Mouse (Mus musculus) cerebellum, postnatal 36 days (tissue): ENCODE results near the gene Nans.

Experiments used
- DNase-seq, 2 experiments: peaks; one replicate each; pipeline ENCODE4 v3.0.0; 2021 to 2022; ENCODE audit warnings: mixed read lengths in 2 of 2

Gene Nans

DNA sequence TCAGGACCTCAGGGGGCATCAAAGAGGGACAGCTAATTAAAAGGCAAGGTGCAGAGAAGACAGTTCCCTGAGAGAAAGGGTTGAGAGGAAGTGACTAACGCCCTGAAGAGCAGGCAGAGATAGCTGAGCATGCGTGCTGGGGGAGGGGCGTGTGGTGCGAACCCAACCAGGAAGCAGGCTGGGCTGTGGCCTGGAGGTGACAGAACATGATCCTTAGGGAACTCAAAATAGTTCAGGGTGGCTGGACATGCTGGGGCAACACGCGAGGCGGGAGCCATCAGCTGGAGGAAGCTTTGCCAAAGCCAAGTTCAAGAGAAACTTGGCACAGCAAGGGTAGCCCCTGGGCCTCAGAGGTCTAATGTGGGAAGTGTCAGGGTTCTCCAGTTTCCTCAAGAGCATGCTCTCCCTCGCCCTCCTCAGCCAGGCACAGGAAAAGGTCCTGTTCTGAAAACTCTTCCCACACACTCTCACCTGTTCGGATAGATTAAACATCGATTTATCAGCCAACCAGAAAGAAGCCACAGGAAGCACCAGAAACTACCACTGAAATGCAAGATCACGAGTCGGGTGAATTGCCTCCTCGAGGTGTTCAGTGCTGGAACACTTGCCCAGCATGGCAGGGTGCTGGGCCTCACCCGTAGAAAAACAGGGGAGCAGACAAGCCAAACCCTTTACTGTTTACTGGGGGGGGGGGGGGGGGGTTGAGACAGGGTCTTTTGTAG, 3.2 kb upstream of the Nans start:
- DNase-seq: no peak

DNA sequence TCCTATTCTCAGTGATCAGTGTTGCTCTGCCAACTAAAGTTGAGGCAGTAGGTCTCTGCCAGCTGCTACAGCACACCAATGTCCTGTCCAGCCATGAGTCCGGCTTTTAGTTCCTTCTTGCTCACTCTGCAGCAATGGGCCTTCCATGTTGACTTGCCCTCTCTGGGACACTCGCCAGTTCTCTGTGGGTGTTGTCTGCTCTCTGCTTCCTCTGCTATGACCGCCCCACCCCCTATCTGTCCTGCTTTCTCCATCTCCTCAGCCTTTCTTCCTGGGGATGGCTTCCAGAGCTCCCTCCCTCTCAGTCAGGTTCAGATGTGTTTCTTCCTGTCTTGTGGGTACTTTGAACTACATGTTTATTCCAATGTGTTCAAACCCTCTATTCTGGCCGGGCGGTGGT, 1.7 kb upstream of the Nans start:
- DNase-seq: peak; percentile 42 to 43

DNA sequence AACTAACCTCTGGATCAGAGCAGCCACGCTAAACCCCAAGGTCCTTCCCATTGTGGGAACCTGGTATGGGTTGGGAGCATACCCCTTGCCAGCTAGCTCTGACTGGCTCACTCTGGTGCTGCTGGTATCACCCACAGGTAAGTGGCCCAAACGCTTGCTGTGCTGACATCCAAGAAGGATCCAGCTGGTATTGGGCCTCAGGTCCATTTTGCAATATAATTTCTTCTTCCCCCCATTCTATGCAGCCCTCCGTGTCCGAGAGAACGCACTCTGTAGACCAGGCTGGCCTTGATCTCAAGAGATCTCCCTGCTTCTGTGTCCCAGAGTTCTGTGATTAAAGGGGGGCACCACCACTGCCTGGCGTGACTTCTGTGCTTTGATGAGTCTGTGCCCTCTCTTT, 4.0 kb downstream of the Nans start:
- DNase-seq: no peak

DNA sequence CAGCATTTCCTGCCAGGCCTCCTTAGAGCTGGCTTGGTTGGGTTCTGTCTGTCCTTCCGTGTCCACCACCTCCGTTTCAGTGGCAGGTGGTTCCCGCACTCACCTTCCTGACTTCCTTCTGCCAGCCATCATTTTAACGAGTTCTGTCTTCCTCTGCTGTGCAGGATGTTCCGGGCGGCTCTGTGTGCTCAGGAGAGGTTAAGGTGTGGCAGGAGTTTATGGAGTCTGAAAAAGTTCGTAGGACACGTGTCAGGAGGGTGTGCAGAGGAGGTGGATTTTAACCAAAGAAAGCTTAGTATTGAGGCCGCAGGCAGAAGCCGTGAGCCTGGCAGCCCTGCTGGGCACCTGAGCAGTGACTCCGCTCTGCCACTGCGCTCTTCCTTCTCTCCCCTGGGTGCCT, 6.5 kb downstream of the Nans start:
- DNase-seq: no peak

DNA sequence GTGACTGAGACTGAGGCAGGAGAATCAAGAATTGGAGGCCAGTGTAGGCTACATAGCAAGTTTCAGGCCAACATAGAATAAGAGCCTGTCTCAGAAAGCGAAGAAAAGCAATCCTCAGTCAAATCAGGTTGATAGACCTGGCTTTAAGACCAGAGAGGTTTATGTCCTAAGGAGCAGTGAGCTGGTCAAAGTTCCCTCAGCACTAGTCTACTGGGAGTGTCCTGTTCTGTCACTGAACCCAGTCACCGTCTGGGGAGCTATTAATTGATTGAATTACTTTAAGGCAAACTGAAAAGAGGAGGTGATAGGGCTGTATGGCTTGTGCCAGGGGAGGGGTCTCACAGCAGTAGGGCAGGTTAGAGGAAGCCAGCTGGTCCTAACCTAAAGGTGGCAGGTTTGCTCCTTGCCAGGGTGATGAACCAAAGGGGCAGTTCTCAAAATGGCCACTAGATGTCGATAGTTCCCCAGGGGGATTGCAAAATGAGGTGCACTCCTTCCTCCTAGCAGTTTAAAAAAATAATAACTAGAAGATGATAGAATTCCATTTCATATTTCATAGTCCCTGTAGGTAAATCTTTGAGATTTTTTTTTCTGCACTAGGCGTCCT, 8.3 kb downstream of the Nans start:
- peak; percentile 74 to 79 for DNase-seq

DNA sequence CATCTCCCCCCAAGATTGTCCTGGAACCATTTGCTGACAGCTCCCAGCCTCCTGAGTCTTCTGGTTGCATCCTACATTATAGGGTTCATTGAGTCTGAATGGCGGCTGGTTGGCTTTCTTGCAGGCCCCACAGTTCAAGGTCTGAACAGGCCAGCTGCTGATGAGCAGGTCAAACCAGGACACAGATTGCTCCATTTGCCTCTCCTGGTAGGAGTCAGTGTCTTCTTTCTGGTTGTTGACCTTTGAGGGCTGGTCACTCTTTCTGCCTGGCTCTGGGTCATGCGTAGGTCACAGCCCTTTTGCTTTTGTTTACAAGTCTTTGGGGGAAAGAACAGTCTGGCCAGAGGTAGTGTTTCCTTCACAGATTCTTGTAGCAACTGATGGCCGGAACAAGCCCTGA, 9.5 kb downstream of the Nans start:
- no peak for DNase-seq

DNA sequence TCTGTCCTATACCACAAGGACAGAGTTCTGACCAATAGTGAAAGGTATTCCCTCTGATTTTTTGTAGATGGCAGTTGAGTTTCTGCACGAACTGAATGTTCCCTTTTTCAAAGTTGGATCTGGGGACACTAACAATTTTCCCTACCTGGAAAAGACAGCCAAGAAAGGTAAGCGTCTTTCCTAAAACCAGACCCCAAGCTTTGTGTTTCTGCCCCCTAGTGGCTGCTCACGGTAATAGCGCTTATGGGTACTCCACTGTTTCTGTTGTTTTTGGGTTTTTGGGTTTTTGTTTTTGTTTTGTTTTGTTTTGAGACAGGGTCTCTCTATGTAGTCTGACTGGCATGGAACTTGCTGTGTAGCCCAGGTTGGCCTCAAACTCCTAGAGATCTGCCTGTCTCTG, 9.9 kb downstream of the Nans start:
- peak; percentile 66 to 68 for DNase-seq

DNA sequence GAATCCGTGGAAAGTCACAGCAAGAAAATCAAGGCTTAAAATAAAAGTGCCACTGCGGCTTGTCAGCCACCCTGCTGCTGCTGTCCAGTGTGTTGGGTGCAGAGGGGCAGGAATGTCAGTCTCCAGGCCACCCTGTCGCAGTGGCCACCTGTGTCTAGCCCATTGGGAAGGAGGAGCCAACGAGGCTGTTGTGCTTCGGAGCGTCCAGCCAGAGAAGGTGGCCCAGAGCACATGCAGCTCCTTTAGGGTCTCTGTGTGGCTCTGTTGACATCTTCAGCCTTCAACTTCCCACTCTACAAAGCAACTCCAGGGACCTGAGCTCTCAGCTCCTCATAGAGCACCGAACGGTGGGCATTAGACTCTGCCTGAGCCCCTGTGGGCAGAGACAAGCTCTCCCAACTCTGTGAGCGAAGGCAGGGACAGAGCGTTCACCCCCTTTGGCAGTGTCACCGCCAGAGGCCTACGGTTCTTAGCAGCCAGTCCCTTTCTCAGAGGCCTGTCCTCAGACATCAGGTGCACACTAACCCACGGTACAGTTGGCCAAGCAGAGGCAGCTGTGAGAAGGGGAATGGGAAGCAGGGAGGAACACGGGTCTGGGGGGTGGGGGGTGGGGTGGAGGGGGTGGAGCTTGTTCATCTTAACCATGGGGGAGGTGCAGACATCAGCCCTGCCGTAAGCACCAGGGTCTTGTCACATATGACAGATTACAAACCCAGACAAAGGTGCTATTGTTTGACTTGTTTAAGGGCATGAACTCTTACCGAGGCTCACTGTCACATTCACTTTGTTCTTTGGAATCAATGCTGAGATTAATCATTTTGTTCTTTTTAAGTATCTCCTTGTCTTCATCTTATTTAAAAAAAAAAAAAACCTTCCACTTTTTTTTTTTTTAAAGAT, 13.8 kb downstream of the Nans start:
- DNase-seq: no peak

DNA sequence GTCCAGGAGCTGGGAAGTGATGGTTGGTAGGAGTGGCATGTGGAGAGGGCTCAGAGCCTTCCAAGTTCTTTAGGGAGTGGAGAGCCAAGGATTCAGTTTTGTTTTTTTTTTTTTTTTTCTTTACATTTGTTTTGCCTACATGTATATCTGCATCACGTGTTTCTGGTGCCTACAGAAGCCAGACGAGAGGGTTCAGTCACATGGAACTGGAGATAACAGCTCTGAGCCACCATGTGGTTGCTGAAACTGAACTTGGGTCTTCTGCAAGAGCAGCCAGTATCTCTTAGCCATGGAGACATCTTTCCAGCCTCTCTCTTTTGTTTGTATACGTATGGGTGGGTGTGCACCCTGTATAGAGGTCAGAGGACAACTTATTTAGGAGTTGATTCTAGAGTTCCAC, 14.8 kb downstream of the Nans start:
- no peak for DNase-seq

DNA sequence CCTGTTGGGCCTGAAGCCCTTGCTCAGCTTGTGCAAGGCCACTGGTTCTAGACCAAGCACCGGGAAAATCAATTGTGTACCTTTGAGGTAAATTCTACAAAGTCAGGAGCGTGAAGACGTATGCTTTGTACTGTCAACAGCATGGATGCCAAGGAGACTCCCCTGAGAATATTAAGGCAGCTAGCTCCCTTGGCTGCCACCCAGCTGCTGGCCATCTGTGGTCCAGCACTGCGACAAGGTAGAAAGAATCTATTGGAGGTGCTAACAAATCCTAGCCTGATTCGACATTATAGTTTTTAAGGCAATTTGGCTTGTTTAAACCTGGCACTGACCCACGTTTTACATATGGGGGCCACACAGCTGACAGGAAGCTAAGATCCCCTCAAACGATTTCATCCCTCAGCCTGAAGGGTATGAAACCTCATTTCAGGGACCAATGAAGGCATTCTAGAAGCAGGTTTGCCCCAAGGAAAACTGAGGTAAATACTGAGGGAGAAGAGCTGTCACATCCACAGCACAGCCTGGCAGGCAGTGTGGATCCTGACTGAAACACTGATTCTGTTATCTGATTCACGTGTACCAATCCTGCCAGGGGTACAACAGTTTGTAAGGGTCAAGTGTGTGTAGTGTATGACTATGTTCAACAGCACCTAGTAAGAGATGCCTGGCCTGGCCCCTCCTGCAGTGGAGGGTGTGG, 16.5 kb downstream of the Nans start:
- DNase-seq: peak in 1 of 2 experiments; percentile 35

DNA sequence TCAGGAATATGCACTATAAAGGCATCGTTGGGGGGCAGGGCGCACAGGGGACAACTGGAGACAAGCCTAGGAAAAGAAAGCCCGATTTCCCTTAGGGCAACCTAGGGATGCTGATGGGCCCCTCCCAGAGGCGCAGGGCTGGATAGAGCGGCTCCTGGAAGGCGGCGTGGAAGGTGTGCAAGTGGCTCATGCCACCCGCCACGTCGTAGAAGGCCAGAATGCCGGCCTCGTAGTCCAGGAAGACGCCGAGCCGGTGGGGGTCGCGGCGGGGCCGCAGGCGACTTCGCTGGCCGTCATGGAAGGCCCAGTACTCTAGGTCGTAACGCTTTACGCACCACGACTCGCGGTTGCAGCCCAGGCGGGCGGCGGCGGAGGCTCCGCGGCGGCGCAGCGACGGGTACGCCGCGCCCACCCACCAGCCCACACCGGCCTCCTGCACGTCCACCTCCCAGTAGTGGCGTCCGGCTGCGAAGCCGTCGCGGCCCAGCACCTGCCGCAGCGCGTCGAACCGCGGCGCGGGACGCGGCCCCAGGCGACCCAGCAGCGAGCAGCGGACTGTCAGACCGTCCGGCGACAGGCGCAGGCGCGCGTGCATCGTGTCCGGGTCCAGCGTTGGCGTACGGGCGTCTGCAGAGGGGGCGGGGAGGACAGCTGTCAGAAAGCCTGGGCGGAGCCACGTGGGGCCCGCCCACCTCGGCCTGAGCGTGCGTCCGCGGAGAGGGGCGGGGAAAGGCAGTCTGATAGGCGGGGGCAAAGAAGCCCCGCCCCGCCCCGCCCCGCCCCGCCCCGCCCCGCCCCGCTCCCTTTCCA, 18.0 kb downstream of the Nans start:
- peak; percentile 81 to 91 for DNase-seq

DNA sequence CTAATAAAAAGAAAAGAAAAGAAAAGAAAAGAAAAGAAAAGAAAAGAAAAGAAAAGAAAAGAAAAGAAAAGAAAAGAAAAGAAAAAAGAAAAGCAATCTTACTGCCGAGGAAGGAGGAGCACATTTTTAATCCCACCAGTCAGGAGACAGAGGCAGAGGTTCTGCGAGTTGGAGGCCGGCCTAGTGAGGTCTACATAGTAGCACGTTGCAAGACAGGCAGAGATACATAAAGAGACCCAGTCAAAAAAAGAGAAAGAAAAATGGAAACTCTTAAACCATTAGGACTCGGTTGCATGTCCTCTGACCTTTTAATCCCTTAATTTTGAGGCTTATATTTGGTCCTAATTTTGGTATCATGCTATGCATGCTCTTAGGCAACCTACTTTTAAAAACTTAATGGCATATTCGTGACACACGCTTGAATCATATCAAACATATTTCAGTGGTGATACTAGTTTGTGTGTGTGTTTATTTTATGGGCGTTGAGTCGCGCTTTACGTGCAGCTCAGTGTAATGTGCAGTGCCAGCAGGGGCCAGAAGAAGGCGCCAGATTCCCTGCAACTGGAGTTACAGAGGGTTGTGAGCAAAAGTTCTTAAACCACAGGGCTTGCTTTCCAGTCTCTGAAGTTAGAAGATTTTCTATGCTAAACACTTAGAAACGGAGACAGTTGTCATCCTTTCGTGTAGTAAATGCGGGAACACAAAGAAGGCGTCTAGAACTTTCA, 18.9 kb downstream of the Nans start:
- DNase-seq: peak; percentile 80 to 81

DNA sequence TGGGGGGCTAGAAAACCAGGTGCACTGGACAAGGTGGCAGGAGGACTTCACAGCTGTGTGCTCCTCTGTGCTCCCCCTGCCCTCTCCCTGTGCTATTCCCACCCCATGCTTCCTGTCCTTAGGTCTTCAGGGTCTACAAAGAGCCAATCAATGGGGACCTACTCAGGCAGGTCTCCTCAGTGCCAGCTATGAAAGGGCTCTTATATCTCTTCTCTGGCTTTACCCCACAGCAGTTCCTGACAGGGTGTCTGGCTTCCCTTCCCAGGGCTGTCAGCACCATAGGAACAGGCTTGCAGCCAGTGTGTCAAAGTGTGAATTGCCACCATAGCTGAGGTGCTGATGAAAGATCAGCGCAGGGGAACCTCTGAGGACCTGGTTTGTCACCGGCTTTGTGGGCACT, 31.4 kb downstream of the Nans start:
- no peak for DNase-seq

DNA sequence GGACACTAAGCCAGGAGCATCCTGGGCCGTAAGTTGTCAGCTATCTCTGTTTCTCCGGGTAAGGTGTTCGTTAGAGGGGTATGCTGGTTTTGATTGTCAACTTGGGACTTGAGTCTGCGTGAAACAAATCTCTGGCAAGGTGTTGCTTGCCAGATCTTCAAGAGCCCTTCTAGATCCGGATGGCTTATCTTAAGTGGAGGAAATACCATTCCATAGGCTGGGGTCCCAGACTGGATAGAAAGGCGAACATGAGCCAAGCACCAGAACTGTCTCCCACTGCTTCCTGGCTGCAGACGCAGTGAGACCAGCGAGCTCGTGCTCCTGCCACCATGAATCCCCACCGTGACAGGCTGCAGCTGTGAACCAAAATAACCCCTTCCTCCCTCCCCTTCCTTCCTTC, 32.4 kb downstream of the Nans start:
- DNase-seq: no peak

DNA sequence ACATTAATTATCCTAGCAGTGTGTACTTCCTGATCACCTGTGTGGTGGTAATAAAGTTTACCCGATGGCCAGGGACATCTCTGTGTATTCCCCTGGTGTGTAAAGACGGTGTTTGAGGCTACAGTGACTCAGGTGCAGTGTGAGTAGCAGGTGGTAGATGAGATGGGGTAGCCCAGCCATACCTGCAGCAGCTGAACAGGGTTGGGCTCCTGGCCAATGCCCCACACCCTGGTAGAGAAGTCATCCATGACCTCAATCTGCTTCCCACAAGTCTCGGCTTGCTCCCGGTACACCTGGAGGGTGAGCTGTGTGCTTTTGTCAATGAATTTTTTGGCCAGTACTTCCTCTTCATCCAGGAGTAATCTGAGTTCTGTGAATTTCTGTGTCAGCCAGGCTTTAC, 34.3 kb downstream of the Nans start:
- DNase-seq: no peak

DNA sequence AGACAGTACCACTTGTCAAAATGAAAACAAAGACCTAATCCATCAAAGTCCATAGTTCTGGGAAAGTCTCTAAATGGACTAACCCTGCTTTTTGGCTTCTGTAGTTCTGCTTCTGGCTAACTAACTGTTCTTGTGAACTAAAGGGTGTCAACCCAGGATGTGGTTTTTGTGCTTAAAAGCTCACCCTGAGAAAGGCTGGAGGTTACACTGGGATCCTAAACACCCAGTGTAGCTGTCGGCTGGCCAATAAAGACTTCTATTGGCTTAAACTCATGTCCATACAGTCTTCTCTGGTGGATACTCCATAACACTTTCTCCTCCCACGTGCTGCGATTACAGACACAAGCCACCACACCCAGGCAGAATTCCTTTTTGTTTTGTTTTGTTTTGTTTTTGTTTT, 37.2 kb downstream of the Nans start:
- no peak for DNase-seq

DNA sequence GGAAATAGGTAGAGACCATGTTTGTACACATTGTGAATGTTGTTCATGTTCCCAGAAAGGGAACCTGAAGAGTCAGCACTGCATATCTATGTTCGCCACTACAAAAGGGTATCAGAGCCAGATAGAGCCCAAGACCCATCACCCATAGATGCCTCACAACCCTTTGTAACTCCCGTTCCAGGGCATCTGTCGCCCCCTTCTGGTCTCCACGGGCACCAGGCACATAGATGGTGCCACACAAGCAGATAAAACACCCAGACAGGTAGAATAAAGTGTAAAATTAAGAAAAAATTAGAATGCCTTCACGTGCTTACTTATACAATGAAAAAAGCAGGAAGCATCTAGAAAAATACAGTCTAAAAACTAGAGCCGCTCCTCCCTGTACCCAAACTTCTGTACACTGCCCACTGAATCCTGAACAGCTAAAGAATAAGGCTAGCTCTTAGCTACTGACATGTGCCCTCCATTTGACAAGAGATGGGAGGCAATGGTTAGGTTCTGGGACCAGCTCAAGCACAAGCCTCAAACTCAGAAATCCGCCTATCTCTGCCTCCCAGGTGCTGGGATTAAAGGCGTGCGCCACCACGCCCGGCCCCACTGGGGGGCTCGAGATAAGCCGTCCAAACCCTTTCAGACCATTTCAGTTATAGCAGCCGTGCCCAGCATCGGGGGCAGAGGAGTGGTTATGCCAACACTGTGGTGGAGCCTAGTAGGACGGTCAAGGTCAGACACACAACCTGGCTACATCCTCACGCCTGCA, 37.9 kb downstream of the Nans start:
- DNase-seq: no peak

DNA sequence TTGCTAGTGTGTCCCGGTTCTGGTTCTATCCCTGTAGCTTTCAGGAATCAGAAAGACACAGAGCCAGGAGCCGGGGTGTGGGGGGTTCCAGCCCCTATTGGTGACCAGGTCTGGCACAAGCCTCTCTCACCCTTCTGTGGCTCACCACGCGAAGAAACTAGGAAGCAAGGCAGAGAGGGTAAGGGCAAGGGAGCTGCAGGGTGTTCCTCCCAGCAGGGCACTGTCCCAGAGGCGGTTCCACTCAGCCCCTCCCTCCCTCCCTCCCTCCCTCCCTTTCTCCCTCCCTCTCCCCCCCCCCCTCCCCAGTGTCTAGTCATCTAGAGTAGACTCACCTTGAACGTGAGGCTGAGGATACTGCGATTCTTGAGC, 38.5 kb downstream of the Nans start:
- no peak for DNase-seq

DNA sequence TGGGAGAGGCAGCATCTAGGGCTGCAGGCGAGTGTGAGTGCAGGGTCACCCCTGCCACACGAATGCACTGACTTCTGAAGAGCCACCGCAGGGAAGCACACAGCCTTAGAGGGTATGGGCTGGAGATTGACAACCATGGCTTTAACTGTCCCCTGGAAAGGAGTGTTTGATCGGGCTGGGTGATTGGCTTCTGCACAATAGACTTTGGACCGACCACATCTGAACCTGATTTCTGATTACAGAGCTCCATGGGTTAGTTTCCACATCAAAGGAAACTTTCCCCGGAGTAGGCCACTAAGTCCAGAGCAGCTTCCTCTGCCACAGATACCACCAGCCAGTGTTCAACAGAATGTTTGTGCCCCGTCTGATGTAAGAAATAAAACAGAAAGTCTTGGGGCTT, 40.7 kb downstream of the Nans start:
- DNase-seq: no peak

DNA sequence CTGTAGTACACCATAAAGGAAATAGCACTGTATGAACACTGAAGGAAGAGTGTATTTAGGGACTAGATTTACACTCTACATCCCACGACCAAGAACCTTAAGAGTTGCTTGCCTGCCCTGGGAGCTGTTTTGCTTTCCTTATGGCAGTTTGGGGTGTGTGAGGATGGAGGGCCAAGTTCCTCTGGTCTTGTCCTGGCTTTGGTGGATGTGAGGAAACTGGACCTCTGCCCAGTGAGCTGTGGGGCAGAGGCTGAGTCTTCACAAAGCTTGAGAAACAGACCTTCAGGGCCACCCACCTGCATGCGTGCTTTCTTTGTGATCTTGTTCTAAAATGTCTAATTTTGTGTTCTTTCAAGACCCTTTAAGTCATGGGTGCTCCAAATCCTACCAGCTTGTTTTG, 43.5 kb downstream of the Nans start:
- no peak for DNase-seq

DNA sequence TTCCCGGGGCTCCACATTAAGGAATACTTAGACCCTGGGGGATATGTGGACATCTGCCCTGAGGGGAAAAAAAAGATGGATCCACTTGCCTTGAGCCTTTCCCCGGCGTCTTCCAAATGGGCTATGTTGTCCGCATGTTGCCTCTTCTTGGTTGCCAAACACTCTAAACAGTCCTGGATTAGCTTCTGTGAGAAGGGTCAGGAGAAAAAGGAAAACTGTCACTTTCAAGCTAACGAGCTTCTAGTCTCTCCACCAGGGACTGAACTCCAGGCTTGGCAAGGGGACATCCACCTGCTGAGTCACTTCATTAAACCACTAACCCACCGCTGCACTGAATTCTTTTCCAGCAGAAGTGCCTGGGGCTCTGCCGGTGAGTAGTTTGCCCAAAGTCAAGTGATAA, 43.9 kb downstream of the Nans start:
- DNase-seq: no peak
